Mouse (Mus musculus) urinary bladder, adult 18-20 months (tissue): ENCODE results near the gene Nr1h4.
A peak's percentile ranks its signal among the peaks of the same experiment; 100 is the strongest.

ENCODE experiments used
- DNase-seq, 2 experiments: peaks; one replicate each; pipeline ENCODE4 v3.0.0; 2022; ENCODE audit warnings: low spot score in 2 of 2, mixed read lengths in 2 of 2

Gene Nr1h4

DNA sequence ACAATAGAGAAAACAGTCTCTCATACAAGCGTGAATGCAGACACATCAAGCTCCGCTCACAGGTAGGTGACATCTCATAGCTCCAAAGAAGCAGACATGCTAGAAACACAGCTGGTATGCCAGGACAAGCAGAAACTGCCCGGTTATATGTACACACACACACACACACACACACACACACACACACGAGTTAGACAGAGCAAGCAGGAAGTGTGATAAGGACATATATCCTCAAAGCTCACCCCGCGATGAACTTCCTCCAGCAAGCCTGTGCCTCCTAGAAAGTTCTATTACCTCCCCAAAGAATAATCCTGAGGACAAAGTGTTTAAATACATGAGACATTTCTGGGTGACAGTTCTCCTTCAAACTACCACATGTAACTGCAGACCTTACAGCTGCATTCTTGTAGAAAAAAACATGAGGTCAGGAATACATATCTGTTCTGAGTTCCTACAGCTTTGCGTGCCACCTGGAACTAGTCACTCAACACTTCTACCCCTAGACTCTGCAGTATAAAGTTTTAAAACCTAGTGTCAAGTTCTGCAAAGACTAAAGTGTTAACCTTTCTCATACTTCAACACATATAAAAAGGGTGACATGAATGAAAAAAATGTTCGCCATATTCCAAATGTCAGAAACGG is 11.5 kb downstream of the Nr1h4 start:
- DNase-seq = peak; percentile 39 to 43

DNA sequence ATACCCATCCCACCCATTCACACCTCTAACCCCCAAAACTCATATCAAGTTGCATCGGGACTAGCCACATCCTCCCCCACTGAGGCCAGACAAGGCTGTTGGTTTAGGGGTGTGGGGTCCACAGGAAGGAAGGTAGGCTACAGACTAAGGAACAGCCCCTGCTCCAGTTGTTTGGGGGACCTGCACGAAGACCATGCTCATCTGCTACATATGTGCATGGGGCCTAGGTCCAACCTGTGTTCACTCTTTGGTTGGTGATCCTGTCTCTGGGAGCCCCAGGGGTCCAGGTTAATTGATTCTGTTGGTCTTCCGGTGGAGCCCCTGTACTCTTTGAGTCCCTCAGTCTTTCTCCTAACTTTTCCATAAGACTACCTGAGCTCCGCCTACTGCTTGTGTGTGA is 13.0 kb downstream of the Nr1h4 start:
- no peak for DNase-seq

DNA sequence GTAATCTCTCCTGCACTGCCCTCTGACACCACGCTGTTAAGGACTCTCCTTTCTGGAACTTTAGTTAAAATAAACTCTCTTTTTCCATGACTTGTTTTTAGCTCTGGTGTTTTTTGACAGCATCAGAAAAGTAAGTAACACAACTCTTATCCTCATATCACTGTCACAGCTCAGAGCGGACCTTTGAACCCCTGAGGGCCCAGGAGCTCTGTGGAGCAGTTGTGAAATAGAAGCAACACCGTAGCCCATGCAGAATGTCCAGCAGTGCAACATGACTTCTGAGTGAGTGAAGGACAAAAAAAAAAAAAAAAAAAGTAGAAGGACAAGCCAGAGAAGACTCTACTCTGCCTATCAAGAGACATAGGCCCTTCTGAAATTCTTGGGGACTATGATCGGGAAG is 14.2 kb downstream of the Nr1h4 start:
- no peak for DNase-seq

DNA sequence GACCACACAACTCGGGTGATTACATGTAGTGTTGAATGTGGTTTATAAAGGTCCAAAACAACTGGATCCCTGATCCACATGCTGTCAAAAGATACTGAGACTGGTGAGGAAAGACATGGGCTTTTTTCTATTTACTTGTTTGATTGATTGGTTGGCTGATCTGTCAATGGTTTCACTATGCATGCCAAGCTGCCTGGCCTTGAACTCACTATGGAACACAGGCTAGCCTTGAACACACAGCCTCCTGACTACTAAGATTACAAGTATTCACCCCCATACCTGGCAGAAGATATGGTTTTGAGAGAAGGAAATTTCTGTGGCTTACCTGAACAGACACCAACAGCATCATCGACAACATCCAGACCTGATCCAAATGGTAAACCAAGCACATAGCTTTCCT is 15.0 kb downstream of the Nr1h4 start:
- DNase-seq = no peak

DNA sequence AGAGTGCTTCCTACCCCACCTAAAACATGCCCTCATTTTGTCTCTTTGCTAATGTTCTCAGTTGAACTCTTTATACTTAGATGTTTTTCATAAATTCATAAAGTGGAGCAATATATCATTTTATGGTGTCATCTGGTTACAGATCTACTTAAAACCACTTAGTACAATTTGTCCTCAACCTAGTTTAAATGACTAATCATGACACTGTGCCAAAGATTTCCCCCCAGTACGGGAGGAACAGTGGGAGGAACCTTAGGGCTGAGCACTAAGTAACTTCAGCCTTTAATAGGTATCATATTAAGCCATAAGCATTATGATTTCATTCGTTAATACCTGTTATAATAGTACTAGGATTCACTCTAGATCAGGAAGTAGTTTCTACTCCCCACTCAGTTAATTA is 17.6 kb downstream of the Nr1h4 start:
- DNase-seq = no peak

DNA sequence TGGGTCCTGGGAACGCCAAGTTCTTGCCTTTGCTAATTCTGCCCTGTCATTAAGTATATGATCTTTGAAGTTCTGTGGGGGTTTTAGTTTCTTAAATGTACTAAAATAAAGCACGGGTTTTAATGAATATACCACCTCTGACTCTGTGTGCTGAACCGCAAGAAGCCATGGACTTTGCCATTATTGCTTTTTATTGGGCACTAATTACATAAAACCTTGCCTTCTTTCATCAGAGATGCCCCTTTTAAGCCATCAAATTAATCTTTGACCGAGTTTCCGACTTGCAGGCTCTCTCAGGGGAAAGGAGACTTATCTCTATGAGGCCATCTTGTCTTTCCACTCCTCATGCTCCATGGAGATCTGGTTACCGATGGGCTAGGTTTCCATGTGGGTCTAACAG is 20.8 kb downstream of the Nr1h4 start:
- DNase-seq = no peak

DNA sequence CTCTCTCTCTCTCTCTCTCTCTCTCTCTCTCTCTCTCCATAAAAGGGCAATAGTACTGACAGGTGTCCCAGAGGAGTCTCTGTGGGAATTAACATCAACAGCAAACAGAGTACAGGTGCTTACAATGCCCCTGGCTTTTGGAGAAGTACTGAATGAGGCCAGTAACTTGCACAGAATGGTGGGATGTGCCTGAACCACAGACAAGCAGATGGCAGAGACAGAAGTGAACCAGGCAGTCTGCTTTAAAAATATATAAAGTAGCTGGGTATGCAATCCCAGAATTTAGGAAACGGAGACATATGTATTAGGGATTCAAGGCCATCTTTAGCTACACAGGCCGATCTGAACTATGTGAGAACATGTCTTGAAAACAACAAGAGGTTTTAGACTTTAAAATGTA is 22.8 kb downstream of the Nr1h4 start:
- no peak for DNase-seq

DNA sequence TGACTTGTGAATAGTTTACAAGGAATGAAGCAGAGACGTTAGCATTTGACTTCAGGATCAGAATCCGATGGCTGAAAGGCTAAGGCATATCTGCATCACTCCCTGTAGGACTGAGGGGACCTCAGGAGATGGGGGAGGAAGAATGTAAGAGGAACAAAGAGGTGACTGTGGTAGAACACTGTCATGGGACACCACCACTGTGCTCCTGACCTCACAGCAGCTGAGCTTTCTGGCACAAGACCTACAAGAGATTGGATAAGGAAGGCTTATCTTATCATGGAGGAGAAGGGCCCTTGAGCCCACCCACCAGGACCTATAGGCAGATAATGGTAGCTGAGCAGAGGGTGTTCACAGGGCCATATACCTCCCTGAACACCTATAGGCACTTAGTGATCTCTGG is 24.8 kb downstream of the Nr1h4 start:
- no peak for DNase-seq

DNA sequence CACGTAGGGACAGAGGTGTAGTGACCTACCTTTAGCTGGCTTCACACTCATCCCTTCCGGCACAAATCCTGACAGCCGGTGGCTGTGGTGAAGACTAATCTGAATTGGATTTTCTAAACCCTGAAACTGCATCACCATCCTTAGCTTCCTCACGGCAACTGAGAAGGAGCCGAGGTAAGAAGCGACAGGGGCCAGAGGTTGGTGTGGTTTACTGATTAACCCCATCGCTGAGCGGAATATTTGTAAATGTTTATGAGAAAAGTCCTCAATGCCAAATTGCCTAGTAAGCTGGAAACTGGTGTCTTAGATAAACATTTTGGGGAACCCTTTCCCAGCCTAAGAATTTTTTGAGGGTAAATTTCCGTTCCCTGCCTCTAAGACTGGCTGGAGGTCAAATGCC is 26.9 kb downstream of the Nr1h4 start:
- no peak for DNase-seq

DNA sequence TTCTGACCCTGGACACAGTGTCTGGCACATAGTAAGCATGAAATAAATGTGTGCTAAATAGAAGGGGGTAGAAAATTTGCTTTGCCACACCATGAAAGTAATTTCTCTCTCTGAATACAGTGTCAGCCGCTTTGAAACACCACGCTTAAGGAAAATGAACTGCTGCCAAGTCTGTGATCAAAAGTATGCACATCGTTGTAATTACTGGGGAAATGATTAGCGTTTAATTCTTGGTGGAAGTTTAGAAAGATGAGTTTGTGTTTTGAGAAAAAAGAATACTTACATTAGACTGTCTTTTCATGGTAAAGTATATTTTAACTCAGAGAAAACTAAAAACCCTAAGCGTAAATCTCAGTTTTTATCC is 27.8 kb downstream of the Nr1h4 start:
- DNase-seq = no peak

DNA sequence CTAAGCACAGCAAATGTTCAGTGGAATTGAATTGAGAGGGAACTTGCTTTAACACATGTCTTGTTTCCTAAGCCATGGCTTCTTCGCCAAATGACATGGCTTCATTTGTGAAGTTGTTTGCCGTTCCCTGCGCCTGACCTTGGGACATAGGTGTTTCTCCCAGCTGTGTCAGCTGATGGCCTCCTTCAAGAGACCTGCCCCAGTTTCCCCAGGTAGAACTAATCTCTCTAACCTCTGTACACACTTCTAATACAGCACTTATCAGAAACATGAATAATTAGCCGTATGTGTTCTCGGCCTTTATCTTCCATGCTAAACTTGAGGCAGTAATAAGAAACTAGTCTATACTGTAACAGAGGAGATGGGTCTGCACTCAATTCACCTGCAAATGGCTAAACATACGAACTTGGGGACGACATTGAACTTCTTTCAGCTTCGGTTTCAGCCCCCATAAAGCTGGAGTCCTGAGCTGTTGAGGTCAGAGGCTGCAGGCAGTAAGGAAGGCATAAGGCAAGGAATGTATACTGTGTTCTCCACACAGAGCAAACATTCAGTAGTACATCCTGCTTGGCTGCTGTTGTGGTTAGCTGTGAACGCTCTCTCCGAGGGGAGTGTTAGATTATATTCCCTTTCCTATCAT is 28.3 kb downstream of the Nr1h4 start:
- DNase-seq = no peak

DNA sequence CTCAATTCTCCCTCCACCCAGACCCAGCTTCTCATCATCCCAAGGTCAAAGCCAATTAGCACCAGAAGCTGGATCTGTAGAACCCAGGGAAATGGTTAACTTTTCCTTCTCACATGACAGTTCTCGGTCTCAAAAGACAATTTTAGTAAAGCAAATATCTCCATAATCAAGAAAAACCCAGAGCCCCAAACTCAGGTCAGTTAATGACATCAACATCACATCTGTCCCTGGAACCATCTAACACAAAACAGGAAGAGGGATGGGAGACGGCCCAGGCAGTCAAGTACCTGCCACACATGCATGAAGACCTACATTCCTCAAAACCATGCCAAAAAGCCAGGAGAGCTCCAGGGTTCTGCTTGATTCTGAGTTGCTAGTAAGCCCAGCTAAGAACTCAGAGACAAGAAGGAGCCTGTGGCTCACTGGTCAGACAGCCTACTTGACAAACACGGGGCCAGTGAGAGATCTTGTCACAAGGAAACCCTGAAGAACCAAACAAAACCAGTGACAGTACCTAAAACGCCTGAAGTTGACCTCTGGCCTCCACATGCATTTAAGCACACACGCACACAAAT is 30.3 kb downstream of the Nr1h4 start:
- DNase-seq = no peak

DNA sequence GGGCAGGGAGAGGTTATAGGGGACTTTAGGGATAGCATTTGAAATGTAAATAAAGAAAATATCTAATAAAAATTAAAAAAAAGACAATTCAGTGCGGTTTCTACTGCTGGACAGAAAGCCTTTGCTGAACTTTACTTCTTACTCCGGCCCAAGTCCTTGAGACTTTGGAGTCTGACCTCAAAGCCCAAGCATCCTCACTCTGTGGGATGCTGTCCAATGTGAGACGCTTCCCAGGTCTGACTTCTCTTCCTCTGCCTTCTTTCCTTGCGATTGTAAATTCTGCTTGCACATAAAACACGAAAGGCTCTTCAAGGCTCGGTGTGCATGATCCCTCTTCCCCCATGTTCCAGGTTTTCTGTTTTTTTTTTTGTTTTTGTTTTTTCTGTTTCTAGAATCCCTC is 31.5 kb downstream of the Nr1h4 start:
- no peak for DNase-seq

DNA sequence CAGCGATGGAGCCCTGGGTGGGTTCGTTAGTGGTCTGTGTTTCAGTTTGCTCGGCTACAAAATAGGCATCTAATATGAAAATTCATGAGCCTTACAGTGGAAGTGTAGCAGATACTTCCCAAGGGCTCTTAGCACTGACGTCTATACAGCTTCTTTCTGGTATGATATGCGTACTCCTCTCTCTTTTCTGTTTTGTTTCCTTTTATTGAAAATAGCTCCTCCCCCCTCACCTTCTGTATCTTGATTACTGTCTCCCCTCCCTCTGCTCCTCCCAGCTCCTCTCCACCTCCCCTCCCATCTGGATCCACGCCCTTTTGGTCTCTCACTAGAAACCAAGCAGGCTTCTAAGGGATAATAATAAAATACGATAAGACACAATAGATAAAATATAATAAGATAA is 37.8 kb downstream of the Nr1h4 start:
- DNase-seq = no peak

DNA sequence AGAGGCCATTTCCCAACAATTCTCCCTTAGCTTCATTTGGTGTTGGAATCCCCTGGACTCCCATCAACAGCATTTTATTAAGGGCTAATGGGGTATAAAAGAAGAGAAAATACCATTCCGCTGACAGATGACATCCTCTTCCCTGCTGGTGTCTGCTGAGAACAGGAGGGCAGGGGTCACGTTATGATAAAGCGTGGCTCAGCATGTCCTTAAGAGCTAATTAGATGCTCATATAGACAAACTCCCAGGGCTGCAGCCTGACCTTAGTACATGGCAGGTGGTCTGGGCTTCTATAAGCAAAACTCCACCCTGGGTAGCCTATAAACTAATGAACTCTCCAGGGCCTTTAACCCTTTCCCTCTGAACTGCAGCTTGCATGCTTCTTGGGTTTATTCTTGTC is 42.1 kb downstream of the Nr1h4 start:
- DNase-seq = no peak

DNA sequence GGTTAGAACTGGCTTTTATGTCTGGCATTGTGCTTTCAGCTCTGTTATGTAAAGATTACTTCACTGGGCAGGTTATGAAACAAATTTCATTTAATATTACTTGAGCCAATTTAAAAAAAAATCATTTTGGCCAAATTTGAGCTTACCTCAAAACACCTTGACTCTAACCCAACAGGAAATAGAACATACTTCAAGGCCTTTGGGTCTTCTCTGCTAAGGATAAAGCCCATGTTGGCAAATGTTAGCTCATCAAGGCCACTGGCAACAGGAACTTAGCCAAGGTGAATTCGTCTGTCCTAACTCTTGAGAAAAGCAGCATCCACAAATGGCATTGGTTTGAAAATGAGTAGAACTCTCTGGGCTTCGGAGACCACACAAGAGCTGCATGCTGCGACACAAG is 43.1 kb downstream of the Nr1h4 start:
- DNase-seq = no peak

DNA sequence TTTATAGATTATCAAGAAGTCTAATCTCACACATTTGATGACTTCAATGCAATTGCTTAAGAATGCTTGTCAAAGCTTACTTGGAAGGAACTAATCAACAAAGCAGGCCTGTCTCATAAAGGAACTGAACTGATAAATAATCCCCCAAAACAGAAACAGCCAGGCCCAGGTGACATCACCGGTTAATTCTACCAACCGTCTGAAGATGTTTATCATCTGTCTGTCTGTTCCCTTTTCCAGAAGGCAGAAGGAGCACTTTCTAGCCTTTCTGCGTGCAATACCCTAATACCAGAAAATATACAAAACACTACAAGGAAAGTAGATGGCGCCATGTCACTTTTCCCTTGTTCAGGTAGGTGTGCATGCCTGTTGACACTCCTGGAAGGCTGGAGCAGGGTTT is 43.9 kb downstream of the Nr1h4 start:
- DNase-seq = no peak

DNA sequence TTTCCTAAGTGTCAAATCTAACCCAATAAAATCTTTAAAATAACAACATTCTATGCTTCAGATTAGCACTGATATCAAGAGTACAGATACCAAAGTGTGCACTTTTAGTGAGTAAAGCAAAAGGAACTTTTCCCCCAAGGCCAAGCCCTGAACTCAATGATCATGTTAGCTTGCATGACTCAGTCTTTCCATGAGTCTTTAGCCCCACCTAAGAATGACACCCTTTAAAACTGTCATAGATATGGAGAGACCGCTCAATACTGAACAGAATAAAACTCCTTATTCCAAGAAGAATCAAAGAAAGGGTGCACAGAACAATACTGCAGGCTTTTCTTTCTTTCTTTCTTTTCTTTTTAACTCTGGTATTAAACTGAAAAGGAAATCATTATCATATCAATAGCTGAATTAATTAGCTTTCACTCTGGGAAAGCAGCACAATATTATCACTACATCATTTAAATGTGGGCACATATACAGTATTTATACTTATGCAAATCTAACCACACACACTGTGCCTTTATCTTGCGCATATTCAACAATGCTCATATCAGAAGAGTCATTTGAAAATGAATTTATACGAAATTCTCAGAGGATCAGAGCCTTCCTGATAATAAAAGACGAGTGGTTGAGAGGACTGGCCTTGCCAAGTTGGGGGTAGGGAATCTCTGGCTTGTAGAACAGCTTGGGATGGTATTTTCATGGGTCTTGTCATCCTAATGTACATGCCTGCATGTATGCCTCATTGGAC is 46.2 kb downstream of the Nr1h4 start:
- no peak for DNase-seq

DNA sequence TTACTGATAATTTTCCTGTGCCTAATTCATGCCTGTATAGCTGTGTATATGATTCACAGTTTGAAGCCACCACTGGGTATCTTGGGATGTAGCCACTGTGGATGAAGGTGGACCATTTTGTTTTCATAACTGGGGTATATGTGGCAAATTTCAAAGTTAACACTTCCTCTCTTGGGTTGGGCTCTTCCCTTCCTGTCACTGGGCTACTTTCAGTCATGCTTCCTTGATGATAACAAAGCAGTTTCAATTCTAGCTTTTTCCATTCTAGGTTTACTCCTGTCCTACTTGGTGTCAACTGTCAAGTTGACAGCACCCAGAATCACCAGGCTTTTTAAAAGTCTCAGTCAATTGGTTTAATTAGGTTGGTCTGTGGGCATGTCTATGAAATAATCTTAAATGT is 48.5 kb downstream of the Nr1h4 start:
- no peak for DNase-seq

DNA sequence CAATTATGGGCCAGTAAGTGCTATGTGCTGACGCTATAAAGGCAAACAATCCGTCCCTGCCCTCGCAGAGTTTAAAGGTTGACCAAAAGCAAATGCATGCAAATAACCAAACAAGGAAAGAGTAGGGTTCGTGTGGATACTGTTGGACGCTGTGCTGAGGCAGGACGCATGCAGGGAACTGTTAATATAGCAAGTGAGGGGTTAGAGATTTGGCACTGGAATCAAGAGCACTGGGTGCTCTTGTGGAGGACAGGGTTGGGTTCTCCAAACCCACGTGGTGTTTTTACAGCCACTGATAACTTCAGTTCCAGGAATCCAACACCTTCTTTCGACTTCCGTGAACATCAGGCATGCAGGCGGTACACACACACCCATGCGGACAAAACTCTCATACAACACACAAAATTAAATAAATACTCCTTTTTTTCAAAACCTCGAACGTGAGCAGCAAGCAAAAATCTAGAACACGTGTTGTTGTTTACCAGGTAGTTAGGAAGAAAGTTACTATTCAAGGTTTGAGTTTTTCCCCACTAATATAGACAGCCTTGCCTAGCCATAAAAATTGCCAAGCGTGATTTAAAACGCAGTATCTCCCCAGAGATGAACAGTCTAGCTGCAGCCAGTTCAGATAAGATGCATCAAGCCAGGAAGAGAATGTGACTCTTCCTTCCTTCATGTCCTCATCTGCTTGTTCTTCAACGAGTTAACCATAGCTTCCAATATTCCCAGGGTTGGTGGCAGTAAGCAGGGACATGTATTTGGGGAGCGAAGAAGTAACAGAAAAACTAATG is 49.4 kb downstream of the Nr1h4 start:
- DNase-seq = no peak

DNA sequence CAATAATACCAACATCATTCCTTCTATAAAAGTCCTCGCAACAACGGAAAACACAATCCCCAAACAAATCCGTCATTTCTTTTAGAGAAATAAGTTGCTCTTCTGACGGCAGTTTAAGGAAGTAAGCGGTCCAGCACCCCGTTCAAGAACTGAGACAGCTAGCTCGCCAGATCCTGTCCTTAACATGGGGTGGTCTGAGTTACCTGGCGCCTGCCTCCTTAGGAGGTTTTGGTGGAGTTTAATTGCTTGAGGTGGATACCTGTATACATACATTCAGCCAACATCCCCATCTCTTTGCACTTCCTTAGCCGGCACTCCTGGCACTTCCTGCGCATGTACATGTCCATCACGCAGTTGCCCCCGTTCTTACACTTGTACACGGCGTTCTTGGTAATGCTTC is 50.3 kb downstream of the Nr1h4 start:
- DNase-seq = no peak

DNA sequence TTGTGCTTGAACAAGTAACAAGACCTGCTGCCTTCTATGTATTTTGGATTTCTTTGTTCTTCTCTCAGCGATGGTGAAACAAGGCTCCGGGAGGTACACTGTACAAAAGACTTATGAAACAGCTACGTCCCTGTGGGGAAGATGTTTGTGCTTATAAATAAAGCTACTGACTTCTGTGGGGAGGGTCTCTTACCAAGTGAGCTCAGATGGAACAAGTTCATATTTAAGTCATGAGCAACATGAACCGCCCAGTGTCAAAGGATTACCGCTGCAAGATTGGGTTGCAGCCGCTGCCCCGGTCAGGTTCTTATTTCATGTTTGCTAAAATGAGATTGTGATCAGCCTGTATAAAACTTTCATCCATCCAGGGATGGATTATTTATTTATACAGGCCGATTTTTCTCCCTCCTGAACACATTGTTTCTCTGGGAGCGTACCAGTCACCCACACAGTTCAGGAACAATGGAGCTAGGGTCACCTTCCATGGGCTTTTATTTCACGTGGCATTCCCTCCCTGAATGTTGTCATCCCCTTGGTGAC is 51.2 kb downstream of the Nr1h4 start:
- DNase-seq = no peak
